Comparison of ENCODE assay signal across 24 mouse cellular contexts in genomic region chr7:123013466-123013865, GRCm38 (mm10).
"Had no signal": no experiment of that assay in that cellular context is flagged by ENCODE, and none has a peak within 500 bp of the region (broad histone marks: within the 10 kb centered on the region; RNA-seq: fewer than 3 reads in every experiment).

No protein-coding gene starts in this region.

- H3K36me3 ChIP-seq: limb, embryonic 12.5 days; limb, embryonic 15.5 days; midbrain, embryonic 12.5 days; midbrain, embryonic 15.5 days; neural tube, embryonic 12.5 days; neural tube, embryonic 15.5 days had no signal

- H3K27ac ChIP-seq: kidney, postnatal 0 days; layer of hippocampus, adult 2 months; left cerebral cortex, adult 2 months; limb, embryonic 12.5 days; limb, embryonic 15.5 days; liver, embryonic 14.5 days; macrophage; midbrain, embryonic 12.5 days; midbrain, embryonic 15.5 days; neural tube, embryonic 12.5 days; neural tube, embryonic 15.5 days; stomach, postnatal 0 days had no signal

- H3K4me2 ChIP-seq: limb, embryonic 12.5 days; limb, embryonic 15.5 days; liver, embryonic 11.5 days; lung, embryonic 14.5 days; midbrain, embryonic 12.5 days; midbrain, embryonic 15.5 days; neural tube, embryonic 12.5 days; neural tube, embryonic 15.5 days had no signal

- H3K4me1 ChIP-seq: limb, embryonic 12.5 days; limb, embryonic 15.5 days; midbrain, embryonic 12.5 days; midbrain, embryonic 15.5 days; neural tube, embryonic 12.5 days; neural tube, embryonic 15.5 days had no signal

- H3K9me3 ChIP-seq: limb, embryonic 12.5 days; limb, embryonic 15.5 days; midbrain, embryonic 15.5 days; neural tube, embryonic 12.5 days; neural tube, embryonic 15.5 days had no signal

- DNase-seq: kidney, postnatal 25 days; layer of hippocampus, adult 9-11 months; liver, postnatal 0 days; lung, embryonic 14.5 days; right cerebral cortex, adult 18-20 months; right cerebral cortex, postnatal 14 days; right cerebral cortex, postnatal 4 days; thymus, adult 2 months; thymus, postnatal 14 days; thymus, postnatal 4 days had no signal

- H3K27me3 ChIP-seq: limb, embryonic 12.5 days; limb, embryonic 15.5 days; midbrain, embryonic 12.5 days; midbrain, embryonic 15.5 days; neural tube, embryonic 12.5 days; neural tube, embryonic 15.5 days had no signal

- H3K4me3 ChIP-seq: layer of hippocampus, adult 2 months; left cerebral cortex, adult 2 months; limb, embryonic 12.5 days; limb, embryonic 15.5 days; midbrain, embryonic 12.5 days; midbrain, embryonic 15.5 days; neural tube, embryonic 12.5 days; neural tube, embryonic 15.5 days had no signal

- H3K9ac ChIP-seq: limb, embryonic 12.5 days; limb, embryonic 15.5 days; liver, embryonic 14.5 days; liver, postnatal 0 days; lung, embryonic 14.5 days; midbrain, embryonic 12.5 days; midbrain, embryonic 15.5 days; neural tube, embryonic 12.5 days; neural tube, embryonic 15.5 days had no signal

- ATAC-seq: liver, postnatal 0 days; lung, postnatal 0 days; midbrain, embryonic 15.5 days had no signal
